ENCODE assay signal across 51 mouse cellular contexts in genomic region chr19:39510534-39510933, GRCm38 (mm10). TPM values are rescaled to one million over a fixed set of nuclear protein-coding genes. Genes with fewer than 3 reads are reported as not detected.
"Had no signal": no experiment of that assay in that cellular context is flagged by ENCODE, and none has a peak within 500 bp of the region (broad histone marks: within the 10 kb centered on the region; RNA-seq: fewer than 3 reads in every experiment).

TSS of gene Cyp2c39 (plus strand) at chr19:39510862.

- H3K9ac ChIP-seq: heart, embryonic 12.5 days; heart, embryonic 13.5 days; heart, embryonic 15.5 days; hindbrain, embryonic 12.5 days; hindbrain, embryonic 13.5 days; hindbrain, embryonic 14.5 days; hindbrain, embryonic 15.5 days; intestine, embryonic 15.5 days; kidney, embryonic 15.5 days had no signal

- H3K27ac ChIP-seq: heart, adult 2 months; heart, embryonic 10.5 days; heart, embryonic 13.5 days; heart, embryonic 15.5 days; hindbrain, embryonic 10.5 days; hindbrain, embryonic 12.5 days; hindbrain, embryonic 13.5 days; hindbrain, embryonic 14.5 days; hindbrain, embryonic 15.5 days; hindbrain, postnatal 0 days; intestine, embryonic 15.5 days; kidney, embryonic 15.5 days; kidney, postnatal 0 days; layer of hippocampus, adult 2 months had no signal

- H3K27me3 ChIP-seq: heart, embryonic 12.5 days; heart, embryonic 13.5 days; heart, embryonic 15.5 days; hindbrain, embryonic 12.5 days; hindbrain, embryonic 13.5 days; hindbrain, embryonic 15.5 days; intestine, embryonic 15.5 days; kidney, embryonic 15.5 days had no signal

- ATAC-seq: hindbrain, embryonic 16.5 days; hindbrain, postnatal 0 days; inflammation-experienced regulatory T-cells, adult 6 months; intestine, embryonic 15.5 days; intestine, embryonic 16.5 days; intestine, postnatal 0 days had no signal

- H3K36me3 ChIP-seq: heart, embryonic 10.5 days; heart, embryonic 12.5 days; heart, embryonic 13.5 days; heart, embryonic 15.5 days; hindbrain, embryonic 10.5 days; hindbrain, embryonic 12.5 days; hindbrain, embryonic 13.5 days; hindbrain, embryonic 15.5 days; intestine, embryonic 15.5 days; kidney, embryonic 15.5 days had no signal

- DNase-seq: heart, adult 2 months; heart, postnatal 10 days; heart, postnatal 14 days; heart, postnatal 36 days; heart, postnatal 4 days; kidney, adult 11 months; kidney, adult 2 months; kidney, adult 8-10 months; kidney, adult 9 months; kidney, postnatal 10 days; kidney, postnatal 14 days; kidney, postnatal 25 days; kidney, postnatal 36 days; kidney, postnatal 4 days; layer of hippocampus, adult 9-11 months; layer of hippocampus, postnatal 36 days had no signal

- H3K9me3 ChIP-seq: heart, embryonic 10.5 days; heart, embryonic 15.5 days; hindbrain, embryonic 15.5 days; intestine, embryonic 15.5 days; kidney, embryonic 15.5 days had no signal

- H3K4me3 ChIP-seq: heart, adult 2 months; heart, embryonic 10.5 days; heart, embryonic 12.5 days; heart, embryonic 13.5 days; heart, embryonic 15.5 days; hindbrain, embryonic 10.5 days; hindbrain, embryonic 12.5 days; hindbrain, embryonic 13.5 days; hindbrain, embryonic 15.5 days; intestine, embryonic 15.5 days; kidney, embryonic 15.5 days; layer of hippocampus, adult 2 months had no signal

- H3K4me2 ChIP-seq: heart, embryonic 11.5 days; heart, embryonic 12.5 days; heart, embryonic 13.5 days; heart, embryonic 15.5 days; hindbrain, embryonic 12.5 days; hindbrain, embryonic 13.5 days; hindbrain, embryonic 14.5 days; hindbrain, embryonic 15.5 days; intestine, embryonic 15.5 days; kidney, embryonic 15.5 days had no signal

- H3K4me1 ChIP-seq: heart, embryonic 10.5 days; heart, embryonic 12.5 days; heart, embryonic 13.5 days; heart, embryonic 15.5 days; hindbrain, embryonic 10.5 days; hindbrain, embryonic 12.5 days; hindbrain, embryonic 13.5 days; hindbrain, embryonic 15.5 days; intestine, embryonic 15.5 days; kidney, embryonic 15.5 days had no signal

RNA-seq across cellular contexts. Expression of gene Cyp2c39, which starts in this region (rescaled TPM):
- total RNA-seq: heart, adult 2 months; heart, adult 8-10 months; heart, postnatal 10 days; heart, postnatal 14 days; heart, postnatal 25 days; heart, postnatal 36 days; heart, postnatal 4 days; hematopoietic stem cell, adult 5-6 weeks; hindbrain, postnatal 0 days; layer of hippocampus, adult 18-20 months; layer of hippocampus, adult 2 months; layer of hippocampus, adult 8-10 months; layer of hippocampus, postnatal 10 days; layer of hippocampus, postnatal 14 days; layer of hippocampus, postnatal 25 days; layer of hippocampus, postnatal 36 days had no signal
- polyA plus RNA-seq: heart, adult 2 months; heart, embryonic 10.5 days; heart, embryonic 11.5 days; heart, embryonic 12.5 days; heart, embryonic 13.5 days; heart, embryonic 14.5 days; heart, embryonic 15.5 days; heart, embryonic 16.5 days; heart, postnatal 0 days; hindbrain, embryonic 10.5 days; hindbrain, embryonic 11.5 days; hindbrain, embryonic 12.5 days; hindbrain, embryonic 13.5 days; hindbrain, embryonic 14.5 days; hindbrain, embryonic 15.5 days; hindbrain, embryonic 16.5 days; hindbrain, postnatal 0 days; inflammation-experienced regulatory T-cells, adult 6 months; intestine, embryonic 14.5 days; intestine, embryonic 15.5 days; intestine, embryonic 16.5 days; intestine, postnatal 0 days; kidney, adult 2 months; kidney, embryonic 14.5 days; kidney, embryonic 15.5 days; kidney, embryonic 16.5 days; kidney, postnatal 0 days; large intestine, adult 2 months had no signal
